Mouse (Mus musculus) cerebellum, adult 11 months (tissue): Measurements from ENCODE around the gene Gm49358.

ENCODE experiments used
- DNase-seq: peaks from one replicate; pipeline ENCODE4 v3.0.0; 2022

Gene Gm49358

DNA sequence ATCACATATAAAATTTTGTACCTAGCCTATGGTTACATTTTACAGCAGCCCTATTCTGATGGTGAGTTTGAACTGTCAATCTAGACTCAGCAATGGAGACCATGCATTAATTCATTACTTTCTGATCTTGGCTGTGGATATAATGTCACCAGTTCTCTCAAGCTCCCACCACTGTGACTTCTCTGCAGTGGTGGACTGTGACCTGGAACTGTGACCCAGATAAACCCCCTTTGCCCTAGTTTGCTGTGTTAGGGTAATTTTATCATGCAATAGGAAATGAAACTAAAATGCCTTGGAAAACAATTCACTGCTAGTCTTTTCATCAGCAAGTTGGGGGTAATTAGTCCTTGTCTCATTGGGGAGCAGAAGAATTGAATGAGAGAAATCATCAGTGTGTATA is 117.7 kb downstream of the Gm49358 start:
- no peak for DNase-seq
